Comparison of ENCODE assay signal across 15 mouse cellular contexts in the genomic region with DNA sequence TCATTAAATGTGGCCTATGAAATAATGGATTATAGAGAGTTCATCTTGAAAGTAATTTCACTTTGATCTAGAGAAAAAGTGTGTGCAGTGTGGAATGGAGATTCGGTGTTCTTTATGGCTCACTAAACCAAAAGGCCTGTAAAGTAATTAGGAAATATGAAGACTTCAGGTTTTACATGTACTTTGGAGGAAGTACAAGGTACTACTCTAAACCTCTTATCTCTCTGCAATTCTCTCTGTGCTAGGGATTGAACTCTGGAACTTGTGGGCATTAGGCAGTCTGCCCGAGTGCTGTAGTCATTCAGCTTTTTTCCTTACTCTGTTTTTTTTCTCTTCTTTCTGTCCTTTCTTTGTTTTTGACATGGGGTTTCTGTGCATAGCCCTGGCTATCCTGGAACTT. TPM values are rescaled to one million over a fixed set of nuclear protein-coding genes. Genes with fewer than 3 reads are reported as not detected.
"Had no signal": no experiment of that assay in that cellular context is flagged by ENCODE, and none has a peak within 500 bp of the region (broad histone marks: within the 10 kb centered on the region; RNA-seq: fewer than 3 reads in every experiment).

No protein-coding gene starts in this region.

- H3K27ac ChIP-seq: hindbrain, embryonic 15.5 days; kidney, postnatal 0 days; limb, embryonic 10.5 days; limb, embryonic 13.5 days; macrophage; midbrain, embryonic 12.5 days; midbrain, embryonic 15.5 days; neural tube, embryonic 12.5 days; neural tube, embryonic 15.5 days had no signal

- H3K4me3 ChIP-seq: hindbrain, embryonic 15.5 days; limb, embryonic 10.5 days; limb, embryonic 13.5 days; midbrain, embryonic 12.5 days; midbrain, embryonic 15.5 days; neural tube, embryonic 12.5 days; neural tube, embryonic 15.5 days had no signal

- H3K27me3 ChIP-seq: hindbrain, embryonic 15.5 days; limb, embryonic 13.5 days; midbrain, embryonic 12.5 days; midbrain, embryonic 15.5 days; neural tube, embryonic 12.5 days; neural tube, embryonic 15.5 days had no signal

- H3K36me3 ChIP-seq: midbrain, embryonic 15.5 days had no signal

- DNase-seq: kidney, postnatal 25 days; lung, adult 2 months; right cerebral cortex, adult 18-20 months; right cerebral cortex, postnatal 14 days; thymus, postnatal 25 days had no signal

- H3K4me1 ChIP-seq: hindbrain, embryonic 15.5 days; midbrain, embryonic 15.5 days; neural tube, embryonic 12.5 days; neural tube, embryonic 15.5 days had no signal

RNA-seq across cellular contexts. Expression of a gene that starts 6.9 kb away (rescaled TPM):
- total RNA-seq: layer of hippocampus, adult 18-20 months had no signal
